Mouse (Mus musculus) liver, adult 2 months (tissue): ENCODE results near the gene Ppp1r15b. TPM values are rescaled to one million over a fixed set of nuclear protein-coding genes. Genes with fewer than 3 reads are reported as not detected.

Source experiments
- DNase-seq: peaks from one replicate; pipeline ENCODE4 v3.0.0-alpha.2; 2011; ENCODE audit warnings: low read depth, low spot score; ENCODE audit errors: extremely low read depth
- H3K27ac ChIP-seq: fragments of 200-500 bp; replicated peaks from 2 replicates; pipeline ENCODE4 v1.5.1; 2012; ENCODE audit warnings: low read depth, mild to moderate bottlenecking, control low read depth, inconsistent platforms, low read length; ENCODE audit not compliant: insufficient read depth
- H3K27me3 ChIP-seq: fragments of 200-500 bp; 2 replicates; pipeline ENCODE4 v1.6.1; 2012; ENCODE audit warnings: mild to moderate bottlenecking, moderate library complexity, low read length, inconsistent platforms; ENCODE audit not compliant: control insufficient read depth, insufficient read depth
- H3K36me3 ChIP-seq: fragments of 200-500 bp; 2 replicates; pipeline ENCODE4 v1.6.1; 2012; ENCODE audit warnings: low read length, inconsistent platforms; ENCODE audit not compliant: control insufficient read depth, insufficient read depth
- H3K4me1 ChIP-seq: fragments of 200-500 bp; 2 replicates; pipeline ENCODE4 v1.6.1; 2011; ENCODE audit warnings: low read length; ENCODE audit not compliant: control insufficient read depth, insufficient read depth
- H3K4me3 ChIP-seq: fragments of 200-500 bp; 2 replicates; pipeline ENCODE4 v1.5.1; 2011; ENCODE audit warnings: low read depth, mild to moderate bottlenecking, control low read depth, low read length, moderate library complexity; ENCODE audit not compliant: insufficient read depth
- H3K79me2 ChIP-seq: fragments of 200-500 bp; 2 replicates; pipeline ENCODE4 v1.6.1; 2012; ENCODE audit warnings: inconsistent platforms, mild to moderate bottlenecking, low read length, moderate library complexity; ENCODE audit not compliant: control insufficient read depth, insufficient read depth
- H3K9ac ChIP-seq: fragments of 200-500 bp; 2 replicates; pipeline ENCODE4 v1.6.1; 2012; ENCODE audit warnings: low read depth, mild to moderate bottlenecking, control low read depth, inconsistent platforms, low read length
- CTCF ChIP-seq: fragments of 200-500 bp; IDR thresholded peaks from 2 replicates; pipeline ENCODE4 v1.5.1; 2011; ENCODE audit warnings: low read depth, low read length, control low read depth
- POLR2A ChIP-seq: fragments of 200-500 bp; IDR thresholded peaks from 2 replicates; pipeline ENCODE4 v1.6.1; 2011; ENCODE audit warnings: low read length, control low read depth; ENCODE audit not compliant: insufficient read depth; ENCODE audit errors: extremely low read depth
- WGBS: fragments of 180-500 bp; shearing (Covaris S2); methylation state at CpG from one replicate; pipeline ENCODE4 v1.1.7; 2018; 5-methylcytosine and 5-hydroxymethylcytosine counted together
- polyA plus RNA-seq: library from polyadenylated mRNA; depleted of rRNA; stranded (reverse); fragments of >200 nt; gene quantifications from 2 replicates; pipeline ENCODE4 v1.2.3, GENCODE M21; 2012
- total RNA-seq: library from RNA; depleted of rRNA; stranded (reverse); fragments of >200 nt; gene quantifications from 2 replicates; pipeline ENCODE4 v1.2.3, GENCODE M21; 2014

The Ppp1r15b gene
- total and polyA plus RNA-seq, 2 experiments = 24.0 to 43.3 TPM

GRCm38 (mm10) chr1:133131936-133132335 is 993 bp downstream of the Ppp1r15b start:
- TF ChIP-seq POLR2A (no peak), CTCF (no peak)
- DNase-seq = peak; percentile 61
- no peaks in the 10 kb centered on the region for H3K27me3 ChIP-seq
- peaks cover 33% of the 10 kb centered on the region; the same call in 1 of the 2 replicates for H3K79me2 ChIP-seq
- under 1% methylated on average over 11 of the region's 11 CpGs for WGBS
- H3K9ac ChIP-seq = peak overlapping the region; percentile 96
- H3K36me3 ChIP-seq = peaks cover 17% of the 10 kb centered on the region
- peak overlapping the region; percentile 94 for H3K27ac ChIP-seq
- peak overlapping the region; percentile 91 for H3K4me3 ChIP-seq
- peaks cover 16% of the 10 kb centered on the region for H3K4me1 ChIP-seq

DNA sequence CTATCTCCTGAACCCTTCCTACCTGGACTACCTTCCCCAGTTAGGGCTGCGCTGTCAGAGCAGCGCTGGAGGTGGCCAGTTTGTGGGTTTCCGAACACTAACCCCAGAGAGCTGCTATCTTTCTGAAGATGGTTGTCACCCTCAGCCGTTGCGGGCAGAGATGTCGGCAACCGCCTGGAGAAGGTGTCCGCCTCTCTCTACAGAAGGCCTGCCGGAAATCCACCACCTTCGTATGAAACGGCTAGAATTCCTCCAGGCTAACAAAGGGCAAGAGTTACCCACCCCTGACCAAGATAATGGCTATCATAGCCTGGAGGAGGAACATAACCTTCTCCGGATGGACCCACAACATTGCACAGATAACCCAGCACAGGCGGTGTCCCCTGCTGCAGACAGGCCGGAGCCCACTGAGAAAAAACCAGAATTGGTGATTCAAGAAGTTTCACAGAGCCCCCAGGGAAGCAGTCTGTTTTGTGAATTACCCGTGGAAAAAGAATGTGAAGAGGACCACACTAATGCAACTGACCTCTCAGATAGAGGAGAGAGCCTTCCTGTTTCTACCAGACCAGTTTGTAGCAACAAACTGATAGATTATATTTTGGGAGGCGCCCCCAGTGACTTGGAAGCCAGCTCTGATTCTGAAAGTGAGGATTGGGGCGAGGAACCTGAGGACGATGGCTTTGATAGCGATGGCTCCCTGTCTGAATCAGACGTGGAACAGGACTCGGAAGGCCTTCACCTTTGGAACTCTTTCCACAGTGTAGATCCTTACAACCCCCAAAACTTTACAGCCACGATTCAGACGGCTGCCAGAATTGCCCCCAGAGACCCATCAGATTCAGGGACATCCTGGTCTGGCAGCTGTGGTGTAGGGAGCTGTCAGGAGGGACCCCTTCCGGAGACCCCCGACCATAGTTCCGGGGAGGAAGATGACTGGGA is 1.7 kb downstream of the Ppp1r15b start:
- peak overlapping the region; percentile 94 for H3K27ac ChIP-seq
- peak overlapping the region; percentile 96 for H3K9ac ChIP-seq
- no peak for TF ChIP-seq CTCF
- no peak for TF ChIP-seq POLR2A
- peaks cover 24% of the 10 kb centered on the region for H3K36me3 ChIP-seq
- H3K79me2 ChIP-seq = peaks cover 33% of the 10 kb centered on the region; the same call in 1 of the 2 replicates
- H3K27me3 ChIP-seq = no peaks in the 10 kb centered on the region
- under 1% methylated on average over 26 of the region's 26 CpGs for WGBS
- peaks cover 19% of the 10 kb centered on the region for H3K4me1 ChIP-seq
- peak overlapping the region; percentile 91 for H3K4me3 ChIP-seq
- peak; percentile 57 for DNase-seq

GRCm38 (mm10) chr1:133133425-133133824 is 2.5 kb downstream of the Ppp1r15b start:
- Histone ChIP-seq H3K27me3 (no peaks in the 10 kb centered on the region), H3K27ac (peak overlapping the region; percentile 94), H3K79me2 (peaks cover 33% of the 10 kb centered on the region; the same call in 1 of the 2 replicates), H3K4me3 (peak overlapping the region; percentile 91), H3K9ac (peak overlapping the region; percentile 96), H3K36me3 (peaks cover 32% of the 10 kb centered on the region), H3K4me1 (peaks cover 14% of the 10 kb centered on the region)
- TF ChIP-seq POLR2A (no peak), CTCF (no peak)
- 3% methylated on average over 2 of the region's 2 CpGs for WGBS
- DNase-seq = peak; percentile 49

DNA sequence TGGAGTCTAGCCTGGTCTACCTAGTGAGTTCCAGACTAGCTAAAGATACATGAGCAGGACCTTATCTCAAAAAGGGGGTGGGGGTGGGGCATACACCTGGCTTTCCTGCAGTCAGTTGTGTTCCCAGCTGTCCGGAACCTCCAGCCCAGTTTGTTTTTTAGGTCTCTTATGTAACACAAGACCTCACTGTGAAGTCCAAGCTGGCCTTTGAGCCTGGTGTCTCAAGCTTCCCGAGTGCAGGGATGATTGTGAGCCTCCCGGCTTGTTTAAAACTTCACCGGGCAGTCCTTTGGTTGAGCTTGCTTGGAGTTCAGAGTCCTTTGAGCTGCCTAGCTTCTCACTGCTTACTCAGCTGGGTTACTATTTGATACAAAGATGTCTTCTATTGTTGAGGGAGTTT is 3.1 kb downstream of the Ppp1r15b start:
- TF ChIP-seq CTCF (no peak), POLR2A (no peak)
- peak overlapping the region; percentile 73 for H3K9ac ChIP-seq

DNA sequence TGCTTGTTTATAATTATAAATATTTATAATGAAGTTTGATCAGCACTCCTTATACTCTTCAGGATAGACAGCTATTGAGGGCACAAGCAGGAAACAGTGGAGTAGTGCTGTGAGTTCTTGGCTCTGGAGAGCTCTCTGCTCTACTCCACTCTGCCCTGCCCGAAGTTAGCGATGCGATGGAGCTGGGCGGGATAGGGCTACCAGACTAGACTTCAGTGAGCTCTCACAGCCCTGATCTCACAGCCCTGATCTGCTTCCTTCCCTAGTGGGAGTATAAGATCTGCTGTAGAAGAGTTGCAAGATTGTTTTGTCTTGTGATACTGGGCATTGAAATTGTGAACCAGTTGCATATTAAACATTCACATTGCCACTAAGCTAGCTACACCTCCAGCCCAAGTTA is 3.9 kb downstream of the Ppp1r15b start:
- TF ChIP-seq CTCF = no peak
- no peak for TF ChIP-seq POLR2A
- no peak for DNase-seq
- peaks cover 33% of the 10 kb centered on the region; the same call in 1 of the 2 replicates for H3K79me2 ChIP-seq
- H3K27me3 ChIP-seq = no peaks in the 10 kb centered on the region
- WGBS = 0% methylated on average over 4 of the region's 4 CpGs
- H3K4me1 ChIP-seq = peaks cover 14% of the 10 kb centered on the region
- H3K4me3 ChIP-seq = peak overlapping the region; percentile 91
- H3K9ac ChIP-seq = peak overlapping the region; percentile 69
- peaks cover 42% of the 10 kb centered on the region for H3K36me3 ChIP-seq
- H3K27ac ChIP-seq = peak overlapping the region; percentile 14

More for the DNA sequence above, 3.1 kb downstream of the Ppp1r15b start:
- Histone ChIP-seq H3K27me3 (no peaks in the 10 kb centered on the region), H3K27ac (peak overlapping the region; percentile 83), H3K79me2 (peaks cover 33% of the 10 kb centered on the region; the same call in 1 of the 2 replicates), H3K36me3 (peaks cover 39% of the 10 kb centered on the region), H3K4me1 (peaks cover 14% of the 10 kb centered on the region), H3K4me3 (peak overlapping the region; percentile 91)
- DNase-seq = peak; percentile 96
- 0% methylated on average over 4 of the region's 4 CpGs for WGBS
